In genomic region chr14:76466641-76467323, GRCm38 (mm10) we compare ENCODE assay signal across 8 mouse cellular contexts. TPM values are rescaled to one million over a fixed set of nuclear protein-coding genes. Genes with fewer than 3 reads are reported as not detected.
DNase-seq lines count a peak whose midpoint lies in the region; ATAC-seq and TF ChIP-seq lines count a peak whose summit lies in the region.

No protein-coding gene starts in this region.

- 25% methylated on average over 18 of the region's 18 CpGs for WGBS in embryonic facial prominence, embryonic 11.5 days
- 40% methylated on average over 18 of the region's 18 CpGs for WGBS in liver, adult 2 months
- 35% methylated on average over 18 of the region's 18 CpGs for WGBS in stomach, embryonic 16.5 days

- no peaks in the 10 kb centered on the region for H3K79me2 ChIP-seq in liver, adult 2 months (ENCODE audit: control insufficient read depth, insufficient read depth, low read length)

- no peaks in the 10 kb centered on the region for H3K9me3 ChIP-seq in embryonic facial prominence, embryonic 11.5 days (replicated peaks; ENCODE audit: control insufficient read depth, low read length)
- no peaks in the 10 kb centered on the region for H3K9me3 ChIP-seq in stomach, embryonic 16.5 days (replicated peaks; ENCODE audit: control insufficient read depth, low read length)

- H3K9ac ChIP-seq in embryonic facial prominence, embryonic 11.5 days (replicated peaks; ENCODE audit: low read length), result no peak overlapping the region; the same call in 1 of the 2 replicates
- H3K9ac ChIP-seq in liver, adult 2 months (ENCODE audit: low read depth, low read length), result no peak overlapping the region
- H3K9ac ChIP-seq in stomach, embryonic 16.5 days (ENCODE audit: low read length), result peak overlapping the region; percentile 20; the same call in 1 of the 2 replicates

- no peak for TF ChIP-seq POLR2A in liver, adult 2 months (IDR thresholded peaks at IDR 0.05; ENCODE audit: extremely low read depth, insufficient read depth, low read length)

- H3K4me2 ChIP-seq in embryonic facial prominence, embryonic 11.5 days (ENCODE audit: low read depth, low read length), result peak overlapping the region; percentile 10; the same call in 1 of the 2 replicates
- 0 out of 2 replicates have a peak overlapping the region, but pooled peaks have one; percentile 15 for H3K4me2 ChIP-seq in stomach, embryonic 16.5 days (ENCODE audit: low read depth, low read length)

- peak; percentile 70 for TF ChIP-seq CTCF in liver, adult 2 months (IDR thresholded peaks at IDR 0.05; ENCODE audit: low read depth, low read length)

- H3K27ac ChIP-seq in embryonic facial prominence, embryonic 11.5 days (replicated peaks; ENCODE audit: low read depth, low read length), result peak overlapping the region; percentile 28; the same call in 1 of the 2 replicates
- H3K27ac ChIP-seq in liver, adult 2 months (replicated peaks; ENCODE audit: insufficient read depth, low read depth, low read length), result no peak overlapping the region
- H3K27ac ChIP-seq in stomach, embryonic 16.5 days (ENCODE audit: low read length), result no peak overlapping the region

- DNase-seq in spleen, adult 18-20 months, result peak; percentile 19 to 69
- DNase-seq in spleen, adult 12 weeks (ENCODE audit: low spot score), result no peak
- DNase-seq in embryonic facial prominence, embryonic 11.5 days (ENCODE audit: low spot score), result peak; percentile 89
- DNase-seq in heart, adult 9 months (ENCODE audit: low spot score in 2 of 2), result peak; percentile 28 to 49
- peak; percentile 20 to 66 for DNase-seq in kidney, adult 8-10 months
- DNase-seq in liver, adult 2 months (ENCODE audit: extremely low read depth, low read depth, low spot score), result peak; percentile 19
- peak; percentile 69 for DNase-seq in naive thymus-derived CD4-positive, alpha-beta T cell, adult 2 months (ENCODE audit: low read depth)

- no peak overlapping the region for H3K4me3 ChIP-seq in embryonic facial prominence, embryonic 11.5 days (ENCODE audit: low read depth, low read length)
- no peak overlapping the region for H3K4me3 ChIP-seq in liver, adult 2 months (ENCODE audit: insufficient read depth, low read depth, low read length)
- no peak overlapping the region for H3K4me3 ChIP-seq in stomach, embryonic 16.5 days (replicated peaks; ENCODE audit: low read length)

- H3K36me3 ChIP-seq in embryonic facial prominence, embryonic 11.5 days (replicated peaks; ENCODE audit: control insufficient read depth, insufficient read depth, low read depth, low read length), result no peaks in the 10 kb centered on the region; the same call in 1 of the 2 replicates
- H3K36me3 ChIP-seq in liver, adult 2 months (ENCODE audit: control insufficient read depth, insufficient read depth, low read length), result no peaks in the 10 kb centered on the region
- H3K36me3 ChIP-seq in stomach, embryonic 16.5 days (ENCODE audit: control insufficient read depth, insufficient read depth, low read length), result no peaks in the 10 kb centered on the region

- no peaks in the 10 kb centered on the region for H3K27me3 ChIP-seq in embryonic facial prominence, embryonic 11.5 days (ENCODE audit: control insufficient read depth, insufficient read depth, low read length)
- no peaks in the 10 kb centered on the region for H3K27me3 ChIP-seq in liver, adult 2 months (ENCODE audit: control insufficient read depth, insufficient read depth, low read length)
- no peaks in the 10 kb centered on the region for H3K27me3 ChIP-seq in stomach, embryonic 16.5 days (ENCODE audit: control insufficient read depth, insufficient read depth, low read length)

- H3K4me1 ChIP-seq in embryonic facial prominence, embryonic 11.5 days (ENCODE audit: control insufficient read depth, insufficient read depth, low read length), result 0 out of 2 replicates have a peak, but pooled peaks cover 3% of the 10 kb centered on the region
- H3K4me1 ChIP-seq in liver, adult 2 months (ENCODE audit: control insufficient read depth, insufficient read depth, low read length), result no peaks in the 10 kb centered on the region
- peaks cover 21% of the 10 kb centered on the region for H3K4me1 ChIP-seq in stomach, embryonic 16.5 days (ENCODE audit: control insufficient read depth, insufficient read depth, low read length)

- peak; percentile 87 for ATAC-seq in embryonic facial prominence, embryonic 11.5 days (replicated peaks; ENCODE audit: insufficient number of reproducible peaks, low FRiP score, low TSS enrichment, low read depth)
- ATAC-seq in stomach, embryonic 16.5 days (ENCODE audit: insufficient read depth, low FRiP score), result peak; percentile 81; the same call in 1 of the 2 replicates

RNA-seq across cellular contexts. Expression of gene Tsc22d1, which starts 52.0 kb away (rescaled TPM):
- polyA plus RNA-seq in embryonic facial prominence, embryonic 11.5 days (2014; fragmentation: Nextera tagmentation; extraction: Ambion mirVana), result 559 and 576 TPM in 2 replicates
- total RNA-seq in liver, adult 2 months (2014; rRNA removed), result 25.6 and 33.3 TPM in 2 replicates
- 28.3 and 60.1 TPM in 2 replicates for polyA plus RNA-seq in liver, adult 2 months (2012; rRNA removed)
- 568 and 650 TPM in 2 replicates for polyA plus RNA-seq in stomach, embryonic 16.5 days (2015; fragmentation: Nextera tagmentation; extraction: Ambion mirVana)
